Mouse (Mus musculus): ENCODE data around the gene Arhgef3. TPM values are rescaled to one million over a fixed set of nuclear protein-coding genes. Genes with fewer than 3 reads are reported as not detected.

The Arhgef3 gene
- total RNA-seq, 1 experiment from 2014 or later = 23.1 TPM

DNA sequence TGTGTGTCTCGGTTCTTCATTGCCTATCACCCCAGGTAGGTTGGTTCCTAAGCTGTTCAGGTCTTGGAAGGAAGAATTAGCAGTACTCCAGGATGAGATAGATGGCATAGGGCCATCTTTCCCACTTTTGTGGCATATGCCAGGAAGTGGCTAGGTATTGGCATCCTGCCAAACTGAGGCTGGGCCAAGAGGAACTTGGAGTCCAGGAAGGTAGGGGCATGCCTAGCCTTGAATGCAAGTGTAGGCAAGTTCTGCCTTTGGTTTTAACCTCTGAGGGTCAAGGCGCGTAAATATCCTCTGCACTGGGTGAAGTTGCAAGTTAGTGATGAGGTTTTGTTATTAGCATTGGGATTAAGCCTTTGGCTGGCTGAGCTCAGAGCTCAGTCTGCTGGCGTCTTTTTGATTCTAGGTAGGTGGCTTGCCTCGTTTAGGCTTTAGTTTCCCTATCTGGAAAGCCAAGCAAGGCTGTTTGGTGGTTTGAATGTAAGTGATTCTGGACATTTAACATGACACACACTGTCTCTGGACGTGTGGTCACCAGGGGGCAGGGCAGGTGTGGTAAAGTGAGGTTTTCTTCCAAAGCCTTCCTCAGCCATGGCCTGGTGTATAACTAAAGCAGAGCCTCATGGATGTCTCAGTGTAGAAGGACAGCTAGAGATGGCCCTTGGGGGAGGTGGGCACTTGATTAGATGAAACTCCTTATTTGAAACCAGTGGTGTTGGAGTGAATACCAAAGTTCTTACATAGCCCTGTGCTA is 5.8 kb upstream of the Arhgef3 start:
- ATAC-seq (replicated peaks; ENCODE audit: low read depth, poor library complexity, severe bottlenecking) = peak; percentile 36; the same call in 1 of the 2 replicates

DNA sequence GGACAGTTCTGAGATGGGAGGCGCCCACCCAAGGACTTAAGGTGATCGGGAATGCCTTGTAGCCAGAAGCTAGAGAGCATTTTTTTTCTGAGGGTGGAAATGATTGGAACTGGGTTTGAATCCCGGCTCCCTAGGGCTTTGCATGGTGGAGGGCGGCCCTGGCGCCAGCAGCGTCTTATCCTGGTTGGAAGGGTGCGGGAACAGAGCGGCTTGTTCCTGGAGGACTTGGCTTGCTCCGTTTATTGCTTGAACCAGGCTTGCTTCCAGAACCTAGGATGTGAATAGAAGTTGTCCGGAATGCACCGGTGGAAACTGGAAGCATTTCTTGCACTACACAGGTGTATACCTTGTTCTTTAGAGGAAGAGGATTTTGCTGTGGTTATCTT is 569 bp downstream of the Arhgef3 start:
- no peak for ATAC-seq (replicated peaks; ENCODE audit: low read depth, poor library complexity, severe bottlenecking)

DNA sequence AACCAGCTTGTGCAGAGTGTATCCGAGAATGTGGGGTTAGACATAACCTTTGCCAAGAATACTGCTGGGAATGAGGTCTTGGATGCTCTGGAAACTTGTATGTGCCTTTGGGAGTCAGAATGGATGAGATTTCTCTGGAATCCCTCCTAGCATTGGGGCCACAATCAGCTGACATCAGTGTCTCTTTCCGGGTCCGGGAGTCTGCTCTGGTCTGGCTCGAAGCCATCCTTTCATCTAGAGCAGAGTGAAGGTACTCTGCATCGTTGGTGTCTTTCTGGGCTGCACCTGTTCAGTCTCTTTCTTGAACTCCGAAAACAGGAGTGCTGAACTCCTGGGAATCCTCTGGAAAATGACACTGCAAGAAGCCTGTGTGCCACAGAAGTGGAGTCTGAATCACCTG is 1.3 kb downstream of the Arhgef3 start:
- no peak for ATAC-seq (replicated peaks; ENCODE audit: low read depth, poor library complexity, severe bottlenecking)

DNA sequence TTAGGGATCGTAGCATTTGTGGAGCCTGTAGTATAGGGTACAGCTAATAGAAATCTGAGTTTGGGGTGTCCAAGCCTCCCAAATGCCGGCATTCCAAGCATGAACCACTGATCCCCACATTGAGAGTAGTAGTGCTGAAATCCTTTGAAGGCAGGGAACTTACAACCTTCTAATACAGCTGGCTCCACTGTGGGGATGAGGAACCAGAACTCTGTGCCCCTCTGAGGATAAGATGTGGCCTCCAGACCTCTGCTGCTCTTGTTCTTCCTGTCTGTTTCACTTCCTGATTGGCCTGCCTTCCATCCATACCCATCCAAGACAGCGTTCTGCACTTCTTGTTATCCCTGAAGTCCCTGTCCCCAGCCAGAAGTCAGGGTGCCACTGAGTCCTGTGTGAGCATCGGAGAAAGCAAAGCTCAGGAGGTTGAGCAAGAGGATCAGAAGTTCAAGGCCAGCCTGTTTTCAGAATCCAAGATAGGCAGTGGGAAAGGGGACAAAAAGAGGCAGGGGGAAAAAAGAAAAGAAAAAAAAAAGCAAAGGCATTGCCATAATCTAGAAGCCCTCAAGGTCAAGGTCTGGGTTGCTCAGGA is 2.0 kb downstream of the Arhgef3 start:
- ATAC-seq (replicated peaks; ENCODE audit: low read depth, poor library complexity, severe bottlenecking) = 0 out of 2 replicates have a peak, but pooled peaks have one; percentile 16

DNA sequence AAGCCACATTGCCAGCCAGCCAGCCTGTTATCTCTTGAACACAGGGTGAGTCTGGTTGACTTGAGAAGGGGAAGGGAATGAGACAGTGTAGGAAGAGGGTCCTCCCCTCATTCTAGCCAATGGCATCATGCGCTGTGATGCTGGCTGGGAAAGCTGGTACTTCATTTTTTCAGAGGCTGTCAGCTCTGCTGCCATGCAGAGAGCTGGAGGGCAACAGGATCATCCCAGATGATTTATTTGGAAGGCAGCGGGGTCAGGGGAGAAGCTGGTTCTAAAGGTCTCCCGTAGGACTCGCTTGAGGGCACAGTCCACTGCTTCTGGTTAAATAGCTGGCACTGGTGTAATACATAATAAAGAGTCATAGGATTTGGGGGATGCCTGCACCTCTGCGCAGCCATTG is 3.8 kb downstream of the Arhgef3 start:
- no peak for ATAC-seq (replicated peaks; ENCODE audit: low read depth, poor library complexity, severe bottlenecking)

DNA sequence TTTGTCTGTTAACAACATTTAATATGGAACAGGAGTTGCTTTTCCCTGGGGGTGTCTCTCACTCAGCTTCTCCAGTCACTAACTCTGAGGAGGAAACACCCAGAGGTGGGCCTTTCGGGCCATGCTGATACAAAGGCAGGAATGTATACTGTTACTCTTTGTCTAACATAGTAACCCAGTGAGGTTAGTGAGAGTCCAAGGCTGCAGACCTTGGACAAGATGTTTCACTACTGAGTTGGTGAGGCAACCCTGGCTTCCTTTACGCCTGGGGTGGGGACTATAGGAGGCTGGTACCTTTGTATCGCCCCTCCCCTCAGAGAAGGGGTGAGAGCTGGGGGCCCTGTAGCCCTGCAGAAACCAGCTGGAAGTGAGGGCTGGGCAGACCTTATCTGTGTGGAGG is 7.9 kb downstream of the Arhgef3 start:
- ATAC-seq (replicated peaks; ENCODE audit: low read depth, poor library complexity, severe bottlenecking) = no peak

DNA sequence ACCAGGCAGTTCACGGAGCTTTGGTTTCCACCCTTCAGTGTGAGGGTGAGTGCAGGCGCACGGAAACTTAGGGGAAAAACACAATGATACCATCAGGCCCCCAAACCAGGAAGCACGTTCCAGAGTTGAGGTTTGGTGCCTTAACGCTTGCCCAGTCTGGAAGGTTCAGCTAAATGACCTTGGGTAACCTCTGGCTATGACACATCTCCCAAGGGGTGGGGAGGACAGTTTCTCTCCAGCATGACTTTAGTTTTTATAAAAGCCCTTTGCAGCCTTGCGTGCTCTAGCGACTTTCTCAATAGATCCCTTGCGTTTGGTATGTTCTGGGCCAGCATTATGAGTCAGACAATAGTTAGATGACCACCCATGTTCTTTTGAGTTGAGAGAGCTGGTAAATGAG is 8.8 kb downstream of the Arhgef3 start:
- peak; percentile 90 for ATAC-seq (replicated peaks; ENCODE audit: low read depth, poor library complexity, severe bottlenecking)

DNA sequence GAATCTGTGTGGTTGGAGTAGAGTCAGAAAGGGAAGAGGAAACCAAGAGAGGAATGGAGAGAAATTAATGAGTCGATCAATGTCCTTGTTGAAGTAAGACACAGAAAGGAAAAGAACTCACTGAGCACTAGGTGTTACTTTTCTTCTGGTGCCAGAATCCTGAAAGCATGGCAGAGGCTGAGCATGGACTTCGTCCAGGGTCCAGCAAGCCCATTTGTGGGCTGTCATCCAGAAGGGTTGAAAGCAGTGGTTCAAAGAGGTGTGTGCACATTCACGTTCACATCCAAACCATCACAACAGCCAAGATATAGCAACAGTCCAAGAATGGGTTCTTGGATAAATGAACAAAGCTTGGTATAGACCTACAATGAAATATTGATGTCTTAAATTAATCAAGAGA is 15.3 kb downstream of the Arhgef3 start:
- ATAC-seq (replicated peaks; ENCODE audit: low read depth, poor library complexity, severe bottlenecking) = no peak

DNA sequence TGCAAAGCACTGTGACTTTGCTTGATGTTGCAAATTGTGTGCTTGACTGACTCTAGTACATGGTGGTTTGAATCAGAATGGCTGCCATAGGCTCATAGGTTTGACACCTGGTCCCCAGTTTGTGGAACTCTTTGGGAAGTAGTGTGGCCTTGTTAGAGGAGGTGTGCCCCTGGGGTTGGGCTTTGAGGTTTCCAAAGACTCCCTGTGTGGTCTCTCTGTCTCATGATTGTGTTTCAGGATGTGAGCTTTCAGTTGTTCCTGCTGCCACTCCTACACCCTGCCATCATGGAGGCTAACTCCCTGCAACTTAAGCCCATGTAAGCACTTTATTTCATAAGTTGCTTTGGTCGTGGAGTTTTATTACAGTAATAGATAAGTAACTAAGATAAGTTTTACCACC is 16.0 kb downstream of the Arhgef3 start:
- ATAC-seq (replicated peaks; ENCODE audit: low read depth, poor library complexity, severe bottlenecking) = no peak

DNA sequence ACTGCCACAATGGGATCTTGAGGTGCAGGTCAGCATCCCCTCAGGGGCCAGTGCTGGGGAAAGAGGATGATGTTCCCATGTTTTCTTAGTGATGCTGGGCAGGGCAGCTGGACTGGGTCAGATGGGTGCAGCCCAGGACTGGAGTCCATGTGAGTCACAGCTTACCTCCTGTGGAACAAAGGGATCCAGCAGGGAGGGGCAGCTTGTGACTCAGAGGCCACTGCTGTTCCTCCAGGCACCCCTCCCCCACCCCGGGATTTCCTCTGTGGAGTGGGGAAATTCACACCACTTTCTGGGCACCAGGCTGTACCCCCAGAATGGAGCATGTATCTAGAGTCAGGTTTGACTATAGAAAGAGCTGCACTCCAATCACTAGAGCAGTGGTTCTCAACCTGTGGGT is 16.8 kb downstream of the Arhgef3 start:
- ATAC-seq (replicated peaks; ENCODE audit: low read depth, poor library complexity, severe bottlenecking) = no peak

DNA sequence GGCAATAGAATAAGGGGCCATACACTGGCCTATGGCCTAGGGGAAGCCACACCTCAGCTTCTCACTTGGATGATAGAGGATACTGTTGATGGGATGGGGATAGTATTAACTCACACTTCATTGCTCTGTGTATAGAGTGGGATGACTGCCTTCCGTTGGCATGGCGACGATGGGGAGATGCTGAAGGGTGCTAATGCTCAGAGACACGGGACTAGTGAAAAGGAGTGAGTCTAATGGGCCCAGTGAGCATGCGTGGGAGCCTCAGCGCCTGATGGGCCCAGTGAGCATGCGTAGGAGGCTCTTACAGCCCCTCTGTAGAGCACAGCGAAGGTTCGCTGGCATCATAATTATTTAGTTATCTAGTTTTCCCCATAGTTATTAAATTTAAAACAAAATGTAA is 24.2 kb downstream of the Arhgef3 start:
- no peak for ATAC-seq (replicated peaks; ENCODE audit: low read depth, poor library complexity, severe bottlenecking)

DNA sequence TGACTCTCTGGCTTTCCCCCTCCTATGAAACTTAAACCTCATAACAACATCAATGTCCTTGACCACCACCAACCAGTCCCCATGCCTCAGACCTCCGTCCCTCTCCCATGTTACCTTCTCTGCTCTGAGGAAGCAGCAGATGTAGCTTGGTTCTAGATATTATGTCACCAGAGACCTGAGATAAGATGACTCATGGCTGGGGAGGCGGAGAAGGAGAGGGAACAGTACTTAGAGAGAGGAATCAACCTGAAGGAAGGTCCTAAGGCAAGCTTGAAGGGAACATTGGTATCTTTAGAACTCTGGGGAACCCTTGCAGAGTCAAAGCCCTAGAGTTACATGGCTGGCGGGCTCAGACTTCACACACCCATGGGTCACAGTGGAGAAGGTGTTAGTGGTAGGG is 25.3 kb downstream of the Arhgef3 start:
- ATAC-seq (replicated peaks; ENCODE audit: low read depth, poor library complexity, severe bottlenecking) = no peak

DNA sequence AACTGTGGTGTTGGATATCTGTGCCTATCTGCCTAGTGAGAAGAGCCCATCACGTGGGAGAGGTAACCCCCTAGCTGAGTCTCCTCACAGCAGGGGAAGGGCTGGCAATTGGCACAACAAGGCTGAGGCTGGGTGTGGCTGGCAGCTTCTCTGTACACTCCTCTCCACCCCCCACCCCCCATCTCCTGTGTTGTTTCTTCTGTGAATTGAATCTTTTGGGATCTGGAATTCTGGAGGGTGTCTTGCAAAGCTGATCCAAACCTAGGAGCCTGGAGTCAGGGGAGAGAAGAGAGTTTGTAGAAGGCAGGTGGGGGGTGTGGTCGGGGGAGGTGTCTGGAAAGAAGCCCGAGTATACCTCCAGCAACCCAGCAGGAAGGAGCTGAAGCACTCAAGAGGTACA is 26.8 kb downstream of the Arhgef3 start:
- no peak for ATAC-seq (replicated peaks; ENCODE audit: low read depth, poor library complexity, severe bottlenecking)

DNA sequence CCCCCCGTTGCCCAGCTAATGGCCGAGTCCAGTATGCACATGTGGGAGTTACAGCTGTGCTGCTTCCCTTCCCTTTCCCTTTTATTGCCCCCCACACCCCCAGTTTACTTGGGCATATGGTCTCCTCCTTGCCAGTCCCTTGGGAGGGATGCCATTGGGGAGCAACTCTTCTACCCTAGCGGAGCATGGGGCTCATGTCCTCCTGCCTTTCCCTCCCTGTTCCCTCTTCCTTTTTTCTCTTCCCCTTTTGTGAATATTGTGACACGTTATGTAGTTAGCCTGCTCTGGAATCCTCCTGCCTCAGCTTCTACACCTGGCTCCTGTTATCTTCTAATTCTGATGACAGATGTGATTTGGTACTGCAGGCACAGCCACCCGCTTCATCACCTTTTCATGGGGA is 28.0 kb downstream of the Arhgef3 start:
- ATAC-seq (replicated peaks; ENCODE audit: low read depth, poor library complexity, severe bottlenecking) = 0 out of 2 replicates have a peak, but pooled peaks have one; percentile 39

DNA sequence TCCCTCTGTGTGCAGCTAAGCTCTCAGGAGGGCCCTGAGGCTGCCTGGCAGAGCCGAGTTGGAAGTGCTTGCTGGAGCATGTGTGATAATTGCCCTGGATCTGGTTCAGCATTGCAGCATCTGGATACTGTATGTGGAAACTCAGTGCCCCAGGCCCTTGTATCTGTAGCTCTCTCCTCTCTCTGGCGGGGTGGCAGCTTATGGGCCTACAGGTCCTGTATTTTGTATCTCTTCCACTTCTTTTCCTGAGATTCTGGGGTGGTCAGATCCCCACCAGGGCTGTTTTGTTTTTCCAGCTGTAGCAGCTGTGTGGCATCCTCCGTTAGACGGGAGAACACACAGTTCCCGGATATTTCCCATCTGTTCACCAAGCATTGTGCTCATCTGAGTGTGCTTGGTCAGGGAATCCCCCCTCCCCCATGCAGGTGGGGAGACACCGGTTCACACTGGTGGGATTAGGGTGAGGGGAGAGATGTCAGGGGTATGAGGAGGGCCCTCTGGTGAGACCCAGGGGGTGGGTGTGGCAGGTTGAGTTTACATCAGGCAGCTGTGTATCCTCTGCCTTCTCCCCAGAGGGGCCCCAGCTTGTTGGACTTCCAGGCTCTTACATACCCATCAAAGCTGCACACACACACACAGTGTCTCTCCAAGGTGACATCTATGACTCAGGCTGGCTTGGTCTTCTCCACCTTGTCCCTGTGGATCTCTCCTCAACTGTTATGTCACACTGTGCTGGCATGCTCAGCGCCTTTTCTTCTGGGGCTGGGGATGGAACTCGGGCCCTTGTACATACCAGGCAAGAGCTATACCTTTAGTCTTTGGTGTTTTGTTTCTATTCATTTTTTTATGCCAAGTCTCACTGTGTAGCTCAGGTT is 30.7 kb downstream of the Arhgef3 start:
- ATAC-seq (replicated peaks; ENCODE audit: low read depth, poor library complexity, severe bottlenecking) = no peak

DNA sequence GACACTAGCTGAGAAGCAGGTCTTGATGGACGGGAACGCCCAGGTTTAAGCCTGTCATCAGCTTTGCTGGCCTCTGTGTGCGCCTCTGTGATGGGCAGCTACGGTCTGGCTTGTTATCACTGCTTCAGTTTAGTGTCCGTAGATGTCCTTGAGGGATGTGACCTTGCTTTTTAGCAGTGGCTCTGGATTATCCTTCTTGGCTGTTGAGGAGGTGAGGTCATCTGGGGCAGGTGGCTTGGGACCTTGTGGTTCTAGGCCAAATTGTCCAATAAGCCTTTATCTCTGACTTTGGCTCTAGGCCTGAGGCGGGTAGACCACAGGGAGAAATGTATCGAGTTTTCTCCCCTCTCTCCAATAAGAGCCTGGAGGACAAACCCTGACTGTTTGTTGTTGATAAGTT is 33.0 kb downstream of the Arhgef3 start:
- no peak for ATAC-seq (replicated peaks; ENCODE audit: low read depth, poor library complexity, severe bottlenecking)

DNA sequence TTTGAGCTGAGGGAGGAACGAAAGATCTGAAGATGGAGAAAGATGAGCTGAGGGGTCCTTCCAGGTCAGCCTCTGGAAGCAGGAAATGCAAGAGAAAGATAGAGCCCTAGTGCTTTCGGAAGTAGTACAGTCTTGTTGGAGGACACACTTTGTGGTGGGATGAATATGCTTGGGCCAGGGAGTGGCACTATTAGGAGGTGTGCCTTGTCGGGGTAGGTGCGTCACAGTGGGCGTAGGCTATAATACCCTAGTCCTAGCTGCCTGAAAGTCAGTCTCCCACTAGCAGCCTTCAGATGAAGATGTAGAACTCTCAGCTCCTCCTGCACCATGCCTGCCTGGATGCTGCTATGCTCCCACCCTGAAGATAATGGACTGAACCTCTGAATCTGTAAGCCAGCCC is 34.7 kb downstream of the Arhgef3 start:
- ATAC-seq (replicated peaks; ENCODE audit: low read depth, poor library complexity, severe bottlenecking) = no peak

DNA sequence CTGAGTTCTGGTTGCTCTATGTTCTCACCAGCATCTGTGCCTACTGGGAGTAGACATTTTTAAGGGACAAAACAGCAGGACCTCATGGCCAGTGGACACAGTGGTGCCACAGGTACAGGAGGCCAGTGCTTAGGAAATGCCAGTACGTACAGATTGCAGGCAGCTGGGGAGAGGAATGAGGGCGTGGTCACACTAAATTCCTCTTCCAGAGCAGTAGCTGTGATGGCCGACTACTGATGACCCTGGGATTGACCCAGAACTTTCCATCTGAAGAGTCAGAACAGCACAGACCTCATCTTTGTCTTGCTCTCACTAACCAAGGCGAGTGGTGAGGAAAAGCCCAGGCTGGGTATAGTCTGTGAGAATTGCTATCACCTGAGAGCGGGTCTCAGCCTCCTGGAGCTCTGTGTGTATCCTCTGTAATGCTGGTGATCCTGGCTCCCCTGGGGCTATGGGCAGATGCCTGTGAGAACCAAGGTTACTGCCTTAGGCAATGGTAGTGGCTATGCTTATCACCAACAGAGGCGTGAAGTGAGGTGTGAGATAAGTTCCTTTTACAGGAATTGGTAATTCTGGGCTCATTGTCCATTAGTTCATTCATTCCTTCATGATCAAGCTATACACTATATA is 35.4 kb downstream of the Arhgef3 start:
- no peak for ATAC-seq (replicated peaks; ENCODE audit: low read depth, poor library complexity, severe bottlenecking)

DNA sequence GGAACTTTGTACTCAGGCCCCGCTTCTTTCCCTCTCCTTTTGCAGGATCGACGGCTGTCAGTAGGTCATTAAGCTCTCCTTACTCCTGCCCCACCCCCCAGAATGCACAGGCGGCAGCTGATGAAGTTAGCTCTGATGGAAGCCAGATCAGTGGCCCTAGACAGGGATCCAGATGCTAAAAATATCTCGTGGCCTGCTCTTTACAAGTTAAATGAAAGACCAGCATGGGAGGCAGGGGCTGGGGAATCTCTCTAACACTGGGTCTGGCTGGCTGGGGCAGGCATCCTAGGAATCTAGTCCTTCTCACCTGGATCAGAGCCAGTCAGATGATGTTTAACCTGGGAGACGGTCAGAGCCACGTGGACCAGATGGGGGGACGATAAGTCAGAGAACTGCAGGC is 36.7 kb downstream of the Arhgef3 start:
- no peak for ATAC-seq (replicated peaks; ENCODE audit: low read depth, poor library complexity, severe bottlenecking)

DNA sequence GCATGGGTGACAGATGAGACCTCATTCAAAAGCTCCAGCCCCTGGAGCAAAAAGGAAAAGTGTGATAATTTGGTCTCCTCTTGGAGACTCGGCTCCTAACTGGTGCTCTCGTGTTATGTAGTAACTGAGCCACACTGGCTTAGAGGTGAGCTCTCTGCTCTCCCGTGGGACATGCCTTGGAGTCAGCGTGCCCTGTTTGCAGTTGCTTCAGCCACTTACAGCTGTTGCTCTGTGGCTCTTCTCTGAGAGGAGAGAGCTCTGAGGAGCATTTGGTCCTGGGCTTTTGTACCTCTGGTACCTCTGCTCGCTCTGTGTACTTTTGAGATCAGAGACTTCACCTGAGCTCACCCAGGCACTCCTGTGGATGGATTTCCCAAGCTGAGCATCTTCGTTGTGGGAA is 40.4 kb downstream of the Arhgef3 start:
- no peak for ATAC-seq (replicated peaks; ENCODE audit: low read depth, poor library complexity, severe bottlenecking)

DNA sequence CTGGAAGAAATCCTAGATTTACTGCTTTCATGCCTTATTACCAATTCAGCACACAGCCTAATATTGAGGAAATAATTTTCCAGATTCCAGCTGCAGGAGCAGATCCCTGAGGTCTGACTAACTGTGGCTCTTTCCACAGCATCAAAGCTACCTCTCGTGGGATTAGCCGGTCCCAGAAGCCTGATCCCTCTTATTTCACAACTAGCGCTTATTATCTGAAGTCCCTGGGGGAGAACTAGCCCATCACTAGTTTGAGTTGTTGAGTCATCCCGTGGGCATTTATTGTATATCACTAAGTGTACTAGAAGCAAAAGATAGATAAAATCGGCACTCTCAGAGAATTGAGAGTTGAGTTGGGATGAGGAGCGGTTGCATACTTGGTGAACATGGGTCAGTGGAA is 41.3 kb downstream of the Arhgef3 start:
- ATAC-seq (replicated peaks; ENCODE audit: low read depth, poor library complexity, severe bottlenecking) = no peak

Data from common myeloid progenitor, adult 5-6 weeks (primary cell).